Comparison of ENCODE assay signal across 19 mouse cellular contexts in the genomic region with DNA sequence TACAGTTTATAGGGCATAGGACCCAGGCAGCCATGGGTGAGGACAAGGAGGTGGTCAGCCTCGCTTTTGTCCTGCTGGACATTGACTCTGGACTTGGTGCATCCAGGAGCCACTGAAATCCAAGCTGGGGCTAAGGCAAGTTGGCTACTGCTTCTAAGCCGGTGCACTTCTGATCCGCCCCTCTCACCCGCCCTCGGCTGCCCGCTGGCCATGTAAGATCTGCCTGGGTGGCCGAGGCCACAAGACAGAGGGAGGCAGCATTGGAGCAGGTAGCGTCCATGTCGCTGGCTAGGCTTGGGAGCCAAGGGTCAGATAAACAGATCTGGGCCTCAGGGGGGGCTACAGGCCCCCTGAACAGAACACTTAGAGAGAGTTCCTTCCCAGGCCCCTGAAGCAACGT. TPM values are rescaled to one million over a fixed set of nuclear protein-coding genes. Genes with fewer than 3 reads are reported as not detected.
A peak's percentile ranks its signal among the peaks of the same experiment; 100 is the strongest.
DNase-seq lines count a peak whose midpoint lies in the region; ATAC-seq and TF ChIP-seq lines count a peak whose summit lies in the region.
"Had no signal": no experiment of that assay in that cellular context is flagged by ENCODE, and none has a peak within 500 bp of the region (broad histone marks: within the 10 kb centered on the region; RNA-seq: fewer than 3 reads in every experiment).

Gene Fscn2 (plus strand): TSS at position 240 of the 400 bp plus-strand sequence.

- ATAC-seq in hindbrain, embryonic 14.5 days (ENCODE audit: low FRiP score): no peak
- ATAC-seq in embryonic facial prominence, embryonic 12.5 days (ENCODE audit: insufficient number of reproducible peaks, insufficient read depth, low FRiP score, low TSS enrichment): no peak
- ATAC-seq in hindbrain, embryonic 13.5 days (ENCODE audit: low FRiP score): no peak
- ATAC-seq in liver, embryonic 11.5 days (replicated peaks; ENCODE audit: low FRiP score): no peak
- ATAC-seq: forebrain, embryonic 13.5 days; lung, postnatal 0 days had no signal

- DNase-seq in hindbrain, embryonic 10.5 days (ENCODE audit: low spot score): no peak
- no peak for DNase-seq in hindbrain, embryonic 14.5 days (ENCODE audit: low spot score)
- DNase-seq in layer of hippocampus, adult 2 months (ENCODE audit: low spot score in 2 of 2): no peak
- DNase-seq in layer of hippocampus, adult 9-10 months (ENCODE audit: low spot score): no peak
- no peak for DNase-seq in liver, embryonic 11.5 days (ENCODE audit: low spot score)
- DNase-seq: cerebellum, adult 8-10 months; heart, adult 2 months; layer of hippocampus, postnatal 36 days; thymus, postnatal 4 days had no signal

- no peak within 1 kb of the TSS; the same call in 1 of the 2 replicates for H3K4me3 ChIP-seq in hindbrain, embryonic 10.5 days
- H3K4me3 ChIP-seq in hindbrain, embryonic 14.5 days (replicated peaks; ENCODE audit: low read length): no peak within 1 kb of the TSS
- no peak within 1 kb of the TSS for H3K4me3 ChIP-seq in layer of hippocampus, adult 2 months
- H3K4me3 ChIP-seq in embryonic facial prominence, embryonic 12.5 days: no peak within 1 kb of the TSS
- no peak within 1 kb of the TSS for H3K4me3 ChIP-seq in hindbrain, embryonic 13.5 days
- H3K4me3 ChIP-seq in liver, embryonic 11.5 days (ENCODE audit: low read depth, low read length): no peak within 1 kb of the TSS
- H3K4me3 ChIP-seq: embryonic facial prominence, embryonic 15.5 days; forebrain, embryonic 13.5 days; heart, adult 2 months; liver, embryonic 15.5 days; myocyte had no signal

- no peaks in the 10 kb centered on the region for H3K27me3 ChIP-seq in hindbrain, embryonic 10.5 days (ENCODE audit: insufficient read depth, poor library complexity, severe bottlenecking)
- H3K27me3 ChIP-seq in hindbrain, embryonic 14.5 days (ENCODE audit: control insufficient read depth, insufficient read depth, low read length): no peaks in the 10 kb centered on the region
- H3K27me3 ChIP-seq in embryonic facial prominence, embryonic 12.5 days: no peaks in the 10 kb centered on the region
- H3K27me3 ChIP-seq in hindbrain, embryonic 13.5 days: no peaks in the 10 kb centered on the region
- H3K27me3 ChIP-seq in liver, embryonic 11.5 days (replicated peaks; ENCODE audit: control insufficient read depth, insufficient read depth, low read length): no peaks in the 10 kb centered on the region
- H3K27me3 ChIP-seq: embryonic facial prominence, embryonic 15.5 days; forebrain, embryonic 13.5 days had no signal

- no peaks in the 10 kb centered on the region for H3K36me3 ChIP-seq in hindbrain, embryonic 10.5 days
- H3K36me3 ChIP-seq in hindbrain, embryonic 14.5 days (replicated peaks; ENCODE audit: control insufficient read depth, insufficient read depth): no peaks in the 10 kb centered on the region
- no peaks in the 10 kb centered on the region for H3K36me3 ChIP-seq in embryonic facial prominence, embryonic 12.5 days
- H3K36me3 ChIP-seq in hindbrain, embryonic 13.5 days: no peaks in the 10 kb centered on the region
- H3K36me3 ChIP-seq in liver, embryonic 11.5 days (ENCODE audit: control insufficient read depth, insufficient read depth, low read length): no peaks in the 10 kb centered on the region
- H3K36me3 ChIP-seq: embryonic facial prominence, embryonic 15.5 days; liver, embryonic 15.5 days had no signal

- peaks cover 66% of the 10 kb centered on the region for H3K4me1 ChIP-seq in hindbrain, embryonic 10.5 days (replicated peaks)
- peaks cover 38% of the 10 kb centered on the region for H3K4me1 ChIP-seq in hindbrain, embryonic 14.5 days (replicated peaks; ENCODE audit: control insufficient read depth, insufficient read depth, low read length)
- peaks cover 57% of the 10 kb centered on the region for H3K4me1 ChIP-seq in embryonic facial prominence, embryonic 12.5 days
- peaks cover 48% of the 10 kb centered on the region for H3K4me1 ChIP-seq in hindbrain, embryonic 13.5 days (replicated peaks)
- H3K4me1 ChIP-seq in liver, embryonic 11.5 days (replicated peaks; ENCODE audit: control insufficient read depth, insufficient read depth, low read length): peaks cover 20% of the 10 kb centered on the region

- WGBS in hindbrain, embryonic 10.5 days: 69% methylated on average over 10 of the region's 10 CpGs
- 83% methylated on average over 10 of the region's 10 CpGs for WGBS in hindbrain, embryonic 14.5 days
- 61% methylated on average over 8 of the region's 10 CpGs for WGBS in embryonic facial prominence, embryonic 12.5 days
- WGBS in hindbrain, embryonic 13.5 days: 81% methylated on average over 10 of the region's 10 CpGs
- 79% methylated on average over 10 of the region's 10 CpGs for WGBS in liver, embryonic 11.5 days

- H3K27ac ChIP-seq in hindbrain, embryonic 10.5 days: peak within 1 kb of the TSS; percentile 56
- no peak within 1 kb of the TSS for H3K27ac ChIP-seq in hindbrain, embryonic 14.5 days
- H3K27ac ChIP-seq in layer of hippocampus, adult 2 months: peak within 1 kb of the TSS; percentile 96; the same call in 1 of the 2 replicates
- H3K27ac ChIP-seq in embryonic facial prominence, embryonic 12.5 days: peak within 1 kb of the TSS; percentile 50; the same call in 1 of the 2 replicates
- H3K27ac ChIP-seq in hindbrain, embryonic 13.5 days: no peak within 1 kb of the TSS
- no peak within 1 kb of the TSS for H3K27ac ChIP-seq in liver, embryonic 11.5 days (ENCODE audit: low read depth, low read length)
- H3K27ac ChIP-seq: embryonic facial prominence, embryonic 15.5 days; forebrain, embryonic 13.5 days; heart, adult 2 months; liver, embryonic 15.5 days had no signal

- no peak for TF ChIP-seq CTCF in layer of hippocampus, adult 2 months (conservative IDR thresholded peaks at IDR 0.05)

- no peak within 1 kb of the TSS for H3K4me2 ChIP-seq in hindbrain, embryonic 14.5 days (replicated peaks)
- no peak within 1 kb of the TSS for H3K4me2 ChIP-seq in embryonic facial prominence, embryonic 12.5 days (replicated peaks)
- H3K4me2 ChIP-seq in hindbrain, embryonic 13.5 days: no peak within 1 kb of the TSS
- H3K4me2 ChIP-seq in liver, embryonic 11.5 days: no peak within 1 kb of the TSS
- H3K4me2 ChIP-seq: embryonic facial prominence, embryonic 15.5 days; forebrain, embryonic 13.5 days; liver, embryonic 15.5 days had no signal

- no peaks in the 10 kb centered on the region for H3K9me3 ChIP-seq in hindbrain, embryonic 10.5 days
- no peaks in the 10 kb centered on the region for H3K9me3 ChIP-seq in hindbrain, embryonic 14.5 days (ENCODE audit: control insufficient read depth, low read length)
- H3K9me3 ChIP-seq in embryonic facial prominence, embryonic 12.5 days: no peaks in the 10 kb centered on the region
- no peaks in the 10 kb centered on the region for H3K9me3 ChIP-seq in hindbrain, embryonic 13.5 days
- H3K9me3 ChIP-seq in liver, embryonic 11.5 days (ENCODE audit: control insufficient read depth, low read length): no peaks in the 10 kb centered on the region
- H3K9me3 ChIP-seq: embryonic facial prominence, embryonic 15.5 days; forebrain, embryonic 13.5 days; liver, embryonic 15.5 days had no signal

- H3K9ac ChIP-seq in hindbrain, embryonic 14.5 days: no peak within 1 kb of the TSS
- peak within 1 kb of the TSS; percentile 30; the same call in 1 of the 2 replicates for H3K9ac ChIP-seq in embryonic facial prominence, embryonic 12.5 days
- peak within 1 kb of the TSS; percentile 46; the same call in 1 of the 2 replicates for H3K9ac ChIP-seq in hindbrain, embryonic 13.5 days
- no peak within 1 kb of the TSS for H3K9ac ChIP-seq in liver, embryonic 11.5 days (ENCODE audit: low read depth, low read length)
- H3K9ac ChIP-seq: embryonic facial prominence, embryonic 15.5 days; forebrain, embryonic 13.5 days; liver, embryonic 15.5 days had no signal

RNA-seq across cellular contexts. Expression of gene Fscn2, which starts in this region (rescaled TPM):
- polyA plus RNA-seq in hindbrain, embryonic 10.5 days (2016; fragmentation: Nextera tagmentation; extraction: Ambion mirVana): 0.50 and 0.77 TPM in 2 replicates
- polyA plus RNA-seq in hindbrain, embryonic 14.5 days (2014; fragmentation: Nextera tagmentation; extraction: Ambion mirVana): 1.6 and 2.2 TPM in 2 replicates
- total RNA-seq in layer of hippocampus, adult 2 months (2021): 1 to 10 TPM in 1 of 2 experiments, under 1 TPM in 1; 0.69 to 1.1 TPM
- polyA plus RNA-seq in embryonic facial prominence, embryonic 12.5 days (2016; fragmentation: Nextera tagmentation; extraction: Ambion mirVana): 0.61 and 0.78 TPM in 2 replicates
- polyA plus RNA-seq in hindbrain, embryonic 13.5 days (2015; fragmentation: Nextera tagmentation; extraction: Ambion mirVana): 1.6 and 2.6 TPM in 2 replicates
- polyA plus RNA-seq in liver, embryonic 11.5 days (2014; fragmentation: Nextera tagmentation; extraction: Ambion mirVana): 0.29 TPM in 1 of 2 replicates, not detected in the other
- total RNA-seq: heart, adult 2 months; heart, postnatal 25 days; megakaryocyte-erythroid progenitor cell, adult 5-6 weeks had no signal
- polyA plus RNA-seq: large intestine, adult 2 months; liver, embryonic 15.5 days had no signal

Comparison
In these comparisons a context has a peak if more than half of its experiments do, and no peak if none do; other contexts are left out.
1. H3K27ac ChIP-seq: peak in hindbrain, embryonic 10.5 days (single experiment), layer of hippocampus, adult 2 months (single experiment) and embryonic facial prominence, embryonic 12.5 days (single experiment); none in hindbrain, embryonic 14.5 days (single experiment), hindbrain, embryonic 13.5 days (single experiment) and liver, embryonic 11.5 days (single experiment).
2. H3K9ac ChIP-seq: peak in embryonic facial prominence, embryonic 12.5 days (single experiment) and hindbrain, embryonic 13.5 days (single experiment); none in hindbrain, embryonic 14.5 days (single experiment) and liver, embryonic 11.5 days (single experiment).